Mouse (Mus musculus) 3T3-L1 (cell line): ENCODE data around the gene Noc2l.

ENCODE experiments used
- DNase-seq: peaks from one replicate; pipeline ENCODE4 v3.0.0-alpha.2; 2015; ENCODE audit warnings: low read depth, low spot score

Noc2l gene

GRCm38 (mm10) chr4:156235808-156236533 lies at the start of gene Noc2l:
TSS of gene Noc2l (plus strand) at chr4:156236010.
- peak; percentile 85 for DNase-seq

- DNase-seq = no peak
These were observed 47.5 kb upstream of the Noc2l start for GRCm38 (mm10) chr4:156188162-156188810.

GRCm38 (mm10) chr4:156188811-156189323 lies 46.9 kb upstream of the Noc2l start:
- DNase-seq = no peak

- DNase-seq = no peak
These were observed 43.2 kb upstream of the Noc2l start for GRCm38 (mm10) chr4:156192421-156193199.

GRCm38 (mm10) chr4:156193200-156193590 lies 42.6 kb upstream of the Noc2l start:
- DNase-seq = no peak

GRCm38 (mm10) chr4:156193906-156194305 lies 41.9 kb upstream of the Noc2l start:
- no peak for DNase-seq

- DNase-seq = no peak
These were observed 41.5 kb upstream of the Noc2l start for GRCm38 (mm10) chr4:156194346-156194745.

GRCm38 (mm10) chr4:156195927-156196870 lies 39.6 kb upstream of the Noc2l start:
- no peak for DNase-seq

- no peak for DNase-seq
These were observed 38.5 kb upstream of the Noc2l start, which contains the start of gene Agrn for GRCm38 (mm10) chr4:156197131-156197828. TSS of gene Agrn (minus strand) at chr4:156197488.

- DNase-seq = peak; percentile 95
These were observed 38.0 kb upstream of the Noc2l start for GRCm38 (mm10) chr4:156197829-156198205.

- peak; percentile 63 for DNase-seq
These were observed 35.0 kb upstream of the Noc2l start, which contains the start of gene Isg15 for GRCm38 (mm10) chr4:156200623-156201475. TSS of gene Isg15 (minus strand) at chr4:156200818.

GRCm38 (mm10) chr4:156202462-156202893 lies 33.3 kb upstream of the Noc2l start:
- DNase-seq = no peak

- no peak for DNase-seq
These were observed 32.8 kb upstream of the Noc2l start, which contains the start of gene AW011738 for GRCm38 (mm10) chr4:156203001-156203412. TSS of gene AW011738 (plus strand) at chr4:156203304.

GRCm38 (mm10) chr4:156203413-156204131 lies 32.2 kb upstream of the Noc2l start:
- no peak for DNase-seq

- no peak for DNase-seq
These were observed 26.9 kb upstream of the Noc2l start for GRCm38 (mm10) chr4:156208872-156209271.

- no peak for DNase-seq
These were observed 25.7 kb upstream of the Noc2l start for GRCm38 (mm10) chr4:156209963-156210635.

GRCm38 (mm10) chr4:156213134-156213533 lies 22.7 kb upstream of the Noc2l start:
- no peak for DNase-seq

GRCm38 (mm10) chr4:156215649-156216048 lies 20.2 kb upstream of the Noc2l start, which contains the start of gene Perm1:
TSS of gene Perm1 (plus strand) at chr4:156215868.
- DNase-seq = peak; percentile 66
